Mouse (Mus musculus): ENCODE measurements around the gene Hoxd11.

The Hoxd11 gene

DNA sequence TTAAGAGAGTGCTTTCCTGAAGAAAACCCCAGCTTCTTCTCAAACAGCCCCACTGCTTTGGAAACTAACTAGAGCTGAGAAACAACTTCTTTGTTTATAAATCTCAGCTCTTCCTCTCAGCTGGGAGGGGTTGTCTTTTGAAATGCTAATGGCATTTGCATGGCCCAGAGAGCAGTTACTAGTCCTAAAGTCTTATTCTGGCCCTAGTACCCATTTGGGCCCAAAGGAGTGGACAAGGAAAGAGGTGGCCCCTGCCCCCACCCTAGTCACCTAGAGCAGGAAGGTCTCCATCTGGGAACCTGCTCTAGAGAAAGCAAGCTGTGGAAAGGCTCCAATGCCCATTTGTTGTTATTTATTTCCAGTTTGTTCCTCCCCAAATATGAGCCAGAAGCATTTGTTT, 51.7 kb downstream of the Hoxd11 start:
- DNase-seq (ENCODE audit: low spot score) = no peak

DNA sequence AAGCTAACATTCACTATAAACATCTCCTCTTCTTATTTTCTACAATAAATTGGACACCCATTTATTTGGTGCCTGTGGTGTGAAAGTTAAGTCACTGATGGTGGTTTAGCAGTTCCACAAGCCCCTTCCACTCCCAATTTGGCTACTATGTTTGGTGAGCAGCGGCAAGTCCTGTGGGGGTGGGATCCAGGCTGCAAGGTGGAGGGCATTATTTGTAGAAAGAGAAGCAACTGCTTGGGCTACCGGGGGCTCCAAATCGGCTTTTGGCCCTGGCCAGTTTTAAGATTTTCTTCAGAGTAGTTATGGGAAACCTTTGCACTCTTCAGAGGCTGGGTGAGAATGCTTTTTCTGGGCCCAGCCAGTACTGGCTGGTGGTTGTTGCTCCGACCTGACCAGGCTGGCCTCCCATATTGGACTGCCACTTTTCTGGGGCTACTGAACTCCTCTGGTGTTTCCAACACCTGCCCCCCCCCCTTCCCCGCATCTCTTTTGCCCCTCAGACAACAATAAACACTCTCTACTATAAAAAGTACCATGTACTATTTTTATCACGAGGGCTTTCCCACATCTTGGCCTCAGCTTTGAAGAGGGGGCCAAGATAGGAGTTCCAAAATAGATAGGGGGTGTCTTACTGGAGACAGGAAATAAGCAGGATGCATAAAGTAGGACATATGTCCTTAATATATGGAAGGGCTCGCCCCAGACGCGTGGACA, 52.6 kb downstream of the Hoxd11 start:
- DNase-seq (ENCODE audit: low spot score) = no peak

DNA sequence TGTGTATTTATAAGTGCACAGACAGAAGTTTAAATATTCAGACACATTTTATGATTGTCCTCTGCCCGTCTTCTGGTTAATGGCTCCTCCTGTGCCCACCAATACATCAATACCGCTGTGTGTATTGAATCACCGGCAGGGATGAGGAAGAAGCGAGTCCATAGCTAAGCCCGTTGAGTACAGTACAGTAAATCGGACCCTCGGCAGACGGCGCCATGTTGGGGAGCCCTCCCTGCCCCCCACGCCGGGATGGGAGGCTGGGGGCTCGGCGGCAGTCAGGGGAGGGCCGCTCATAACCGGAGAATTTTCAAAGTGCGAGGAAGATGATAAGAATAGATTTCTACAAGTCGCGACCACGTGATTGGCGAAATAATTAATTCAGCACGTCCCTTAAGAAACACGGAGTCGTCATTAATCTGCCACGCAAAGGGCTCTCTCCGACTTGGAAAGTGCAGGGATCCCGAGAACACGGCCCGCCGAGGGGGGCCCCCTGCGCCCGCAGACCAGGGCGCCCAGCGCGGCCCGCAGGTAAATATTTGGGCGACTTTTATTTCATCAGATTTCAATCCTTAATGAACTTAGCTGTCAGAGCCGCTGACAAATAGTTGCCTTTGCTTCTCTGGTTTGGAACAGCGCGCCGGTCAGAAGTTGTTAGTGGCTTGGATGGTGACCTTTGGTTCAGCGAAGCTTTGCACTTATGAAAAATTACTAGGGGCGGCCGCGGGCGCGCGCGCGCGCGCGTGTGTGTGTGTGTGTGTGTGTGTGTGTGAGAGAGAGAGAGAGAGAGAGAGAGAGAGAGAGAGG, 53.4 kb downstream of the Hoxd11 start:
- no peak for DNase-seq (ENCODE audit: low spot score)

- no peak for DNase-seq (ENCODE audit: low spot score)
Observed at GRCm38 (mm10) chr2:74733317-74733661, 53.9 kb downstream of the Hoxd11 start.

DNA sequence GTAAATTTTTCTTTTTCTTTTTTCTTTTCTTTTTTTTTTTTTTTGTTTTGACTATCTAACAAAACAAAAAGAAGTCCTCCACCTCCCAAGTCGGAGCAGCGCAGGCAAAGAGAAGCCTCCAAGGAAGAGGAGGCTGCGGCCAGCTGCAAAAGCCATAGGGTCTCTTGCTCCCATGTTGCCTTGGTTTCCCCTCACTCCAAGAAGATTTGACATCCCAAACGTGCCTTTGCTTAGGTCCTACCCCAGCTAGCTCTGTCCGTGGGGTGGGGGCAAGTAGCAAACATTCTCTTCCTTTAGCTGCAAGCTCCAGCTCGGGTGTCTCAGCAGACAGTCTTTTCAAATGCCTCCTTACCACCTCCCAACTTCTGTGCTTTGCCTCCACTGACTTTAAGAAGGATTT, 54.4 kb downstream of the Hoxd11 start:
- DNase-seq (ENCODE audit: low spot score) = no peak

DNA sequence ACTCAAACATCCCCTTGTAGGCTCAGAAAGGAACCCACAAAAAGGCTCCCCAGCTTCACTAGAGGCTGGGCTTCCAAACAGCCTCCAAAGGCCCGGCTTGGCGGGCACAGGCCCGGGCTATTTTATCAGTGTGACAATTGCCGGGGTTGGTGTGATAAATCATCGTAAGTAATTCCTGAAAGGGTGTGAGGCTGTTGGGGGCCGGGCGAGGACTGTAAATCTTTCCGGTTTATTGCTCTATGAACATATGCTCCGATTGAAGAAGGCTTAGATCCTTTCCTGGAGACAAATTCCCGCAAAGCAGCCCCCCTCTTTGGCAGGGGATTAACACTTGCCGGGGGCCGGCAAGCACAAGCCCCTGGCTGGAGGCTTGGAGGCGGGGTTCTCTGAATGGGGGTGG, 55.1 kb downstream of the Hoxd11 start:
- no peak for DNase-seq (ENCODE audit: low spot score)

DNA sequence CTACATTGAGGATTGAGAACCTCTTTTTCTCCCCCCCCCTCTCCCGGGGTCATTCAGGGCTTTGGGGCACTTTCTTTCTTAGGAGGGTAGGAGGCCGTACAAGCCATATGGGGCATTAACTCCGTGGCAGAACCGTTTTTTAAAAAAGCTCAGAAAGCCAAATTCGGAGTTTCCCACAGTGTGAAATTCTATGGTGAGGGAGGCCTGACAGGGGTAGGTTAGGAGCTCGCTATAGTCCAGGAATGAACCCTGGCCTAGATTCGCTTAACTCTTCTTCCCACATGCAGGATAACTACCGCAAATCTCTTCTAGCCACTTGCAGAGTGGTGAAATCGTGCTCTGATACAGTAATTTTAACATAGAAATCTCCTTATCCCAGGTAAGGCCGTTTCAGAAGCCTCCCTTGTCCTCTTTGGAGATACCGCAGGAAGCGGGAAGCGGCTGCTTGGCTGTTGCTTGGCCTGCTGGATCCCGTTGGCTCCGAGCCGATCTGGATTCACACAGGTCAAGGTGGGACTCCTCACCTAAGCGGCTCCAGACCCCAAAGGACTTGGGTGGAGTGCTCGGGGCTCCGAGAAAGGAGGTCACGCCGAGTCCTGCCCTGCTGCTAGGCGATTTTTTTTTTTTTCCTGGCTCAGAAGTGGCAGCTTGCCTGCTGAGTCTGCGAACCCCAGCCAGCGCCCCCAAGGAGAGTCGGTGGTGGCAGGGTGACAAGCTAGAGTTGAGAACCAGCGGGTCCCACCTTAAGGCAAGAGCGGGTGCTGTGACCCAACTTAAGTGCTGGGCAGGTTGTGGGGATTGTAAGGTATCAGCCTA, 55.8 kb downstream of the Hoxd11 start:
- DNase-seq (ENCODE audit: low spot score) = no peak

DNA sequence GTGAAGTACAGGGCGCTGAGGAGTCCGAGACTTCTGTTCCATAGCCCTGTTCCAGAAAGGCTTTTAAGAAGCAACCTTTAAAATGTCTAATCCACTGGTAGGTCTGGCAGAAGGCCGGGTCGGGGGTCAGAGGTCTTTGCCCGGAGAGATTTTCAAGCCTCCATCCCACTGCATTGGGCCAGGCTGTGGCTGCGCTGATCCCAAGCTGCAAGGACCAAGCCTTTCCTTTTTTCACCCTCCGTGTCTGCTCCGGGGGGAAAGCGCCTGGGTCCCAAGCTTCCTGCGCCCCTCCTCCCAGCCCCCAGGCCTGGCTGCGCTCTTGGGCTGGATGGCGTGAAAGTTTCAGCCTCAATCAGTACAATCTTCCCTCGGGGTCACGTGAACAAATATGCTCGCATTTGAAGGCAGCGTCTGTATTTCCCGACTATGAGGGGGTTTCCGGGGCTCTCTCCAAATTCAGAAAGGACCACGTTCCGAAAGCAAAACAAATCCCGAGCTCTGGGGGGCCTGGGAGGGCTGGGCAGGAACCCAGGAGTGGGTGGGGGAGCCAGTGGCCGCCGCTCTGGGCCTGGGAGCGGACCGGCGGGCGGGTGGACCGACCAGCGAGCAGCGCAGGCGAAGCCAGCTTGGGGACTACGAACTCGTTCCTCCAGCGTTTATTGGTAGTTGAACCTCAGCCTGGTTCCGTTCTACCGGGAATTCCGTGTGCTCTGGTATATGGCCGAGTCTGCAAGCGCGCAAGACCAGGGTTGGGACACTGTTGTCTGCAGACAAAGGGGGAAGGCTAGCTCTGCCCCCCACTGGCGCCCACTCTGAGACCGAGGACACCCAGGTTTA, 56.7 kb downstream of the Hoxd11 start:
- no peak for DNase-seq (ENCODE audit: low spot score)
